Mouse (Mus musculus): Measurements from ENCODE around the gene Gm49337.
"Not testable (repeated sequence)": the region's sequence is repeated elsewhere in the genome, so short reads cannot be mapped to it uniquely, and the experiment has no call there.

The Gm49337 gene

GRCm38 (mm10) chr4:116208891-116209290 lies 35.7 kb downstream of the Gm49337 start:
- no peak for DNase-seq (ENCODE audit: low spot score in 2 of 2)

- no peak for DNase-seq (ENCODE audit: low spot score in 2 of 2)
These were observed 42.9 kb downstream of the Gm49337 start for GRCm38 (mm10) chr4:116215895-116216605.

- DNase-seq (ENCODE audit: low spot score in 2 of 2) = no peak
These were observed 43.9 kb downstream of the Gm49337 start for GRCm38 (mm10) chr4:116217046-116217445.

- not testable (repeated sequence) for DNase-seq (ENCODE audit: low spot score in 2 of 2)
These were observed 44.5 kb downstream of the Gm49337 start for GRCm38 (mm10) chr4:116217661-116218060.

- DNase-seq (ENCODE audit: low spot score in 2 of 2) = no peak
These were observed 45.9 kb downstream of the Gm49337 start for GRCm38 (mm10) chr4:116219056-116219455.

GRCm38 (mm10) chr4:116220071-116220650 lies 47.0 kb downstream of the Gm49337 start:
- DNase-seq (ENCODE audit: low spot score in 2 of 2) = no peak

- peak in 1 of 2 experiments; percentile 75 for DNase-seq (ENCODE audit: low spot score in 2 of 2)
These were observed 47.6 kb downstream of the Gm49337 start for GRCm38 (mm10) chr4:116220780-116221139.

GRCm38 (mm10) chr4:116221140-116221851 lies 48.1 kb downstream of the Gm49337 start, which contains the start of gene Pik3r3:
TSS of gene Pik3r3 (plus strand) at chr4:116221618.
- DNase-seq (ENCODE audit: low spot score in 2 of 2) = peak; percentile 98

GRCm38 (mm10) chr4:116221996-116222842 lies 49.0 kb downstream of the Gm49337 start:
- no peak for DNase-seq (ENCODE audit: low spot score in 2 of 2)

- DNase-seq (ENCODE audit: low spot score in 2 of 2) = no peak
These were observed 49.6 kb downstream of the Gm49337 start for GRCm38 (mm10) chr4:116222843-116223119.

- no peak for DNase-seq (ENCODE audit: low spot score in 2 of 2)
These were observed 70.2 kb downstream of the Gm49337 start for GRCm38 (mm10) chr4:116243377-116243776.

GRCm38 (mm10) chr4:116244240-116244639 lies 71.1 kb downstream of the Gm49337 start:
- no peak for DNase-seq (ENCODE audit: low spot score in 2 of 2)

- DNase-seq (ENCODE audit: low spot score in 2 of 2) = not testable (repeated sequence)
These were observed 72.7 kb downstream of the Gm49337 start for GRCm38 (mm10) chr4:116245926-116246325.

GRCm38 (mm10) chr4:116249986-116250385 lies 76.8 kb downstream of the Gm49337 start:
- no peak for DNase-seq (ENCODE audit: low spot score in 2 of 2)

GRCm38 (mm10) chr4:116268220-116268619 lies 95.0 kb downstream of the Gm49337 start:
- no peak for DNase-seq (ENCODE audit: low spot score in 2 of 2)

- DNase-seq (ENCODE audit: low spot score in 2 of 2) = no peak
These were observed 109.0 kb downstream of the Gm49337 start for GRCm38 (mm10) chr4:116282211-116282610.

- no peak for DNase-seq (ENCODE audit: low spot score in 2 of 2)
These were observed 118.4 kb downstream of the Gm49337 start for GRCm38 (mm10) chr4:116291561-116291960.

- DNase-seq (ENCODE audit: low spot score in 2 of 2) = no peak
These were observed 120.1 kb downstream of the Gm49337 start for GRCm38 (mm10) chr4:116293296-116293695.

GRCm38 (mm10) chr4:116300878-116301355 lies 127.7 kb downstream of the Gm49337 start:
- DNase-seq (ENCODE audit: low spot score in 2 of 2) = no peak

- no peak for DNase-seq (ENCODE audit: low spot score in 2 of 2)
These were observed 131.4 kb downstream of the Gm49337 start for GRCm38 (mm10) chr4:116304551-116304950.

- no peak for DNase-seq (ENCODE audit: low spot score in 2 of 2)
These were observed 144.4 kb downstream of the Gm49337 start for GRCm38 (mm10) chr4:116317575-116317974.

GRCm38 (mm10) chr4:116322127-116322526 lies 148.9 kb downstream of the Gm49337 start:
- DNase-seq (ENCODE audit: low spot score in 2 of 2) = no peak

Measured in urinary bladder, postnatal 4 days (tissue).